Mouse (Mus musculus) heart, postnatal 14 days (tissue): Measurements from ENCODE around the gene Etl4. TPM values are rescaled to one million over a fixed set of nuclear protein-coding genes. Genes with fewer than 3 reads are reported as not detected.

ENCODE experiments used
- DNase-seq, 2 experiments: peaks; one replicate each; pipeline ENCODE4 v3.0.0; 2021 to 2022
- intact Hi-C: fragments of 180-260 bp; cut with DNase I; formaldehyde crosslinking; loops from one replicate; pipeline ENCODE4 v1.15.1; 2025
- long read RNA-seq, 2 experiments: library from polyadenylated mRNA; stranded (forward); transcript quantifications; one replicate each; pipeline ENCODE4 v2.0.0; 2021
- total RNA-seq, 2 experiments: library from RNA; stranded (reverse); gene quantifications; 2 replicates each; pipeline ENCODE4 v1.2.3; 2021

The Etl4 gene
- 10 to 100 TPM; 44.5 to 47.0 TPM for total RNA-seq
- long read RNA-seq, experiment 1, partial matches to known transcripts = 4 of 12 reads
- long read RNA-seq, experiment 1, other reads (novel, unspliced or antisense) = 8 of 12 reads
- long read RNA-seq, experiment 2, partial matches to known transcripts = 3 of 13 reads
- long read RNA-seq, experiment 2, other reads (novel, unspliced or antisense) = 10 of 13 reads

GRCm38 (mm10) chr2:19909171-19909899 is at the start of gene Etl4:
Etl4 (plus strand) TSS chr2:19909780.
- DNase-seq = peak; percentile 23 to 39
- intact Hi-C loops = no loop called here

GRCm38 (mm10) chr2:19869167-19869566 is 40.4 kb upstream of the Etl4 start:
- intact Hi-C loops = no loop called here
- DNase-seq = no peak

- intact Hi-C loops = no loop called here
- no peak for DNase-seq
These were observed 37.7 kb upstream of the Etl4 start for GRCm38 (mm10) chr2:19871881-19872280.

GRCm38 (mm10) chr2:19890875-19891274 is 18.7 kb upstream of the Etl4 start:
- intact Hi-C loops = no loop called here
- no peak for DNase-seq

GRCm38 (mm10) chr2:19909900-19910780 is 560 bp downstream of the Etl4 start:
- intact Hi-C loops = loop anchor here (10.0 kb wide), 1 partner anchor 495 kb away; no protein-coding TSS in a partner anchor
- DNase-seq = no peak

GRCm38 (mm10) chr2:19910781-19911175 is 1.2 kb downstream of the Etl4 start:
- no peak for DNase-seq
- intact Hi-C loops = loop anchor here (10.0 kb wide), 1 partner anchor 496 kb away; no protein-coding TSS in a partner anchor

- intact Hi-C loops = loop anchor here (5.0 to 10.0 kb wide), 3 partner anchors 202 to 504 kb away; no protein-coding TSS in a partner anchor
- DNase-seq = peak; percentile 68 to 75
These were observed 9.6 kb downstream of the Etl4 start for GRCm38 (mm10) chr2:19919190-19919589.

GRCm38 (mm10) chr2:19930009-19930408 is 20.4 kb downstream of the Etl4 start:
- DNase-seq = no peak
- intact Hi-C loops = no loop called here

GRCm38 (mm10) chr2:19933836-19934235 is 24.3 kb downstream of the Etl4 start:
- intact Hi-C loops = no loop called here
- no peak for DNase-seq

GRCm38 (mm10) chr2:19945205-19945604 is 35.6 kb downstream of the Etl4 start:
- DNase-seq = no peak
- intact Hi-C loops = no loop called here

GRCm38 (mm10) chr2:19953028-19953427 is 43.4 kb downstream of the Etl4 start:
- intact Hi-C loops = no loop called here
- no peak for DNase-seq

GRCm38 (mm10) chr2:19966445-19966844 is 56.9 kb downstream of the Etl4 start:
- no peak for DNase-seq
- intact Hi-C loops = no loop called here

- DNase-seq = no peak
- intact Hi-C loops = no loop called here
These were observed 128.1 kb downstream of the Etl4 start for GRCm38 (mm10) chr2:20037671-20038070.

- no peak for DNase-seq
- intact Hi-C loops = no loop called here
These were observed 162.8 kb downstream of the Etl4 start for GRCm38 (mm10) chr2:20072377-20072776.

- intact Hi-C loops = no loop called here
These were observed 166.7 kb downstream of the Etl4 start for GRCm38 (mm10) chr2:20076118-20076796.

GRCm38 (mm10) chr2:20084781-20085180 is 175.2 kb downstream of the Etl4 start:
- no peak for DNase-seq
- intact Hi-C loops = no loop called here

More at GRCm38 (mm10) chr2:20076118-20076796, 166.7 kb downstream of the Etl4 start:
- no peak for DNase-seq

- no peak for DNase-seq
- intact Hi-C loops = no loop called here
These were observed 195.9 kb downstream of the Etl4 start for GRCm38 (mm10) chr2:20105456-20105855.

GRCm38 (mm10) chr2:20111703-20112102 is 202.1 kb downstream of the Etl4 start:
- intact Hi-C loops = no loop called here
- no peak for DNase-seq

GRCm38 (mm10) chr2:20125914-20126313 is 216.3 kb downstream of the Etl4 start:
- DNase-seq = no peak
- intact Hi-C loops = loop anchor here (10.0 kb wide), 1 partner anchor 649 kb away; no protein-coding TSS in a partner anchor

GRCm38 (mm10) chr2:20131792-20132191 is 222.2 kb downstream of the Etl4 start:
- intact Hi-C loops = loop anchor here (10.0 kb wide), 1 partner anchor 363 kb away; no protein-coding TSS in a partner anchor
- DNase-seq = no peak
